Mouse (Mus musculus) naive thymus-derived CD4-positive, alpha-beta T cell, adult 2 months (primary cell): Measurements from ENCODE around the gene Akap6.

Experiments
- DNase-seq: peaks from one replicate; pipeline ENCODE4 v3.0.0-alpha.2; 2011; ENCODE audit warnings: low read depth

Akap6 gene

DNA sequence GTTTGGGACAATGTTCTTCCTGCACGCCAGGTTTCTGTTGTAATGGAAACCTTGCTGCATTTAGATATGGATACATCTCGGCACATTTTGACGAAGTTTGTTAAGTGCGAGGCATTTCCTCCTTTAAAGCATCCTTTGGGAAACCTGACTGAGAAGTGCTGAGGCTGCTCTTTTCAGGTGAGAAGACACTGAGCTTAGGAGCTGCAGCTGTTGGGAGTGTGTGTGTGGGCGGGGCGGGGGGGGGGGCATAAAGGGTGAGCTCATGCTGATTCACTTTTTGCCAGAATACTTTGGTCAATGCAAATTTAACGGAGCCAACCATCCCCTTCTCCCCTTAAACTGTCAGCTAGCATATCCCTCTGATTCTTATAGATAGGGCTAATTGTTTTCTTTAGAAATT, 81.9 kb downstream of the Akap6 start:
- no peak for DNase-seq

DNA sequence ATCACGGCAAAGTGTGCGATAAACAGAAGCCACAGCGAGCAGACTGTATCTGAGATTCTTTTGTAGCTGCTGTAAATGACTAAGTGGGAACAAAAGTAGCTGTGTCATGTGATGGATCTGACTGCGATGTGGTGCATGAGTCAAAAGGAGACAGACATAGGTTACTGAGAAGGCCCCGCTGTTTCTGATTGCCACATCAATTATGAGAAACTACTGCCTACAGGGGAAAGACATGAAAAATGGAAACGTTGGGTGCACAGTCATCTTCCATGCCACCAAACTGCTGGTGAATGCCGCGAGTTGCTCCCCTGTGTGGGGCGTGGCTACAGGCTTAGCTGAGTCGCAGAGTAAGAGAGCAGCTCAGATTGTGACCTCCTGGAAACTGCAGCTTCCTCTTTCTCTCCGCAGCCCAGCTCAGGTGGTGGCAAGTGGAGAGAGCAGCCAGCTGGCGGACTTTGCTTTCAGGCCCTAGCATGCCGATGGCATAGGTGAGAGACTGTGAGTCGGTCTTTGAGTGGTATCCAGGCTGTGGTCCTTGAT, 83.8 kb downstream of the Akap6 start:
- DNase-seq = peak; percentile 65

DNA sequence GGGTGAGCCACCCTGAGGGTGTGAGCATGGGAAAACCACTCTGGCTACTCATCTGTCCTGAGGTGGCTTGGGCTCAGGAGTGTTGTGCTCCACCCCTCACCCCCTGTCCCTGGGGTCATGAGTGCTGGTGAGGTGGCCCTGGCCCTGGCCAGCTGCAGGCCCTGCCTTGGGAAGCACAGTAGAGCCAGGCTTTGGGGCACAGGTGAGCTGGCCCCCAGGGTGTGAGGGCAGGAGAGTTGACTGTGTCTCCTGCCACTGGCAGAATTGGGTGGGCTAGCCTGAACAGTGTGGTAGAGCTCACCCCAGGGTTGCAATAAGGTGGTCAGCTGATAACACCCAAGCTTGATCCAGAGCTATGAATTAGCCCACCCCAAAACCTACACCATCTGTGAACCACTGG, 86.0 kb downstream of the Akap6 start:
- no peak for DNase-seq

DNA sequence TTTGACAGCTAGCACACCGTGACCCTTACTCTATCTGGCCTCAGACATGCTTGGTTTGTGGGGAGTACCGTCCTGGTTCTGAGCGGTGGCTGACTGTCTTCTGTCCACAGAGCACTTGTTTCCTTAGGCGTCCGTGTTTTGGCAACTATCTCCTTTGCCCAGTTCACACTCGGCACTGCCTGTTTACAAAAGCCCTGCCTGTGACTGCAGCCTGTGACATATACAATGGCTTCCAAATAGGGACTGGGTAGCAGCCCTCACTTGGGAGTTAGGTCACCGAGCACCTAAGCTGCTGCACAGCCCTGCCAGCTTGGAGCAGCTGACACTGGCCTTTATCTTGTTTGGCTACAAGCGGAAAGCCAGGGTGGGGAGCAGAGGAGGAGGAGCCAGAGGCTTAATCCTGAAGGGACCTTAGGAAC, 91.2 kb downstream of the Akap6 start:
- DNase-seq = no peak

DNA sequence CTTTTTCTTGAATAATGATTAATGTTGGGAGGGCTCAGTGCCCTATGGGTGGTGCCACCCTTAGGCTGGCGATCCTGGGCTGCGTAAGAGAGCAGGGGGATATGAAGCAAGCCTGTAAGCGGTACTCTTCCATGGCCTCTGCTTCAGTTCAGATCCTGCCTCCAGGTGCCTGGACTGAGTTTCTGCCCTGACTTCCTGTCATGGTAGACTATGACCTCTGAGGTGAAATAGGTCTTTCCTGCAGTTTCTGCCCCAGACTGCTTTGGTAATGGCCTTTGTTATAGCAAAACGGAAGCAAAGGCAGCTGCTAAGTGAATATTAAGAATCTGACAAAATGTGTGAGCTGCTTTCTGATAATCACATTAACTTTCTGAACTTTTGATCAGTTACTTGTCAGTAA, 94.9 kb downstream of the Akap6 start:
- no peak for DNase-seq

DNA sequence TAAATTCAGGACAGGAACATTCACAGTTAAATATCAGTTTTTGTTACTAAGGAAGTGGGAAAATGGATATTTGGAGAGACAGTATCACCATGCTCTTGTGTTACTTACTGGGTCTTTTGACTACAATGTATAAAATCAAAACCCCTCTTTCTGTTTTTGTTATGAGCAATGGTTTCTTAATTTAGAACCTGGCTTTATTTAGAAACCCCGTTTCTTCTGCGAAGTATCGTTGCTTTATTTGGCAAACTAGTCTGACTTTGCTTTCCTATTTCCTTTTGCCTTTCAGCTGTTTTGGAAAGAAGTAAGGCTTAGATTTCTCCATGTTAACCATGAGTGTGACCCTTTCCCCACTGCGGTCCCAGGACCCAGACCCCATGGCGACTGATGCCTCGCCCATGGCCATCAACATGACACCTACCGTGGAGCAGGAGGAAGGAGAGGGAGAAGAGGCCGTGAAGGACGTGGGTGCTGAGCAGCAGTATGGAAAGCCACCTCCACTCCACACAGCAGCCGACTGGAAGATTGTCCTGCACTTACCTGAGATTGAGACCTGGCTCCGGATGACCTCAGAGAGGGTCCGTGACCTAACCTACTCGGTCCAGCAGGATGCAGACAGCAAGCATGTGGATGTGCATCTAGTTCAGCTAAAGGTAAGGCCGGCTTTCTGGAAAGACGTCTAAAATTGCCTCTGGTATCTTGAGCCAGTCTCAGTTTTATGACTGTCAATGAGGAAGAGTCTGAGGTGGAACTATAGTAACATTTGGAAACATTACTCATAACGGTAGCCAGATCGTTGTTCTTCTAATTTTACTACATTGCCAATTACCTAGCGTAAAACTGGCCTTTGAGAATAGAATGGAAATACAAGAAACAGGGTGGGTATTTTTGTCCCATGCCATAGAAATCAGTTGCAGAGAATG, 96.6 kb downstream of the Akap6 start:
- DNase-seq = no peak

DNA sequence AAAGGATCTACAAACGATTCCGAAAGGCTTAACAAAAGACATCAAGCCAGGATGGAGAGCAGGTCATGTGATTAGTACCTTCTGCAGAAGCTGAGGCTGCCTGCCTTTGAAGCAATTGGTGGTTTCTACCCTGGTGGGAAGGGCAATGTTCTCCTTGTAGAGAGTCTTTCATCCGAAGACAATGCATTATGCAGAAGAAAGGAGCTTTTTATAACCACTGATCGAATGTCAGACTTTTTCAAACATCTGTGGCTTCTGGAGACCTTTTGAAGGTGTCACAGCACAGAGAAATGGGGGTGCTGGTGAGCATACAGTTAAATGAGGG, 97.2 kb downstream of the Akap6 start:
- peak; percentile 72 for DNase-seq

DNA sequence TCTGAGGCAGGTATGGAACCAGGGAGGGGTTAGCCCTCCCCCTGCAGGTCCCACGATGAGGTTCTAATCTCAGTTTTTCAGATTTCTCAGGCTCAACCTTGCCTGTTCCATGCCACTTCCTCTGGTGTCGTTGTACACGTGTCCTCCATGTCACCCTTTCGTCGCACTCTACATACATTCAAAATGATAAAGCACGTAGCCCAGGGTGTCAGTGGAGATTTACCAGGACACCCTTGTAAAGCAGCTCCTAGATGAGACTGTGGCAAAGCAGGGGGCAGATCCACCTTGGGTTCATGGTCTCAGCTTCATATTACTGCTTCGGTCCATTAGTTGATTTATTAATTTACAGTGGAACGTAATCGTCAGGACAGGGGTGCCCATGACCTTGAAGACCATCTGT, 100.5 kb downstream of the Akap6 start:
- no peak for DNase-seq

DNA sequence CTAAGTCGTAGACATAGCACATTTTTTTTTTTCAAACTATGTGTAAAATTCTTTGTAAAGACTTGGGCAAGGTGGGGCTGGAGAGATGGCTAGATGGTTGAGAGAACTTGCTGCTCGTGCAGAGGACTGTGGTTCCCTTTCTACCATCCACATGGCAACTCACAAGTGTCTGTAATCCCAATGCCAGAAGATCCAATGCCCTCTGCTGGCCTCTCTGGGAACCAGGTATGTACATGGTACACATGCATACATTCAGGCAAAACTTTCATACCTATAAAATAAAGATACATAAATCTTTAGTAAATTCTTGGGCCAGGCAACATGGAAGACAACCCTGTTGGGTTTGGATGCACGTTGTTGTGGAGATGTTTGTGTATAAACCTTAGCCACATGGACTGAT, 107.1 kb downstream of the Akap6 start:
- no peak for DNase-seq

DNA sequence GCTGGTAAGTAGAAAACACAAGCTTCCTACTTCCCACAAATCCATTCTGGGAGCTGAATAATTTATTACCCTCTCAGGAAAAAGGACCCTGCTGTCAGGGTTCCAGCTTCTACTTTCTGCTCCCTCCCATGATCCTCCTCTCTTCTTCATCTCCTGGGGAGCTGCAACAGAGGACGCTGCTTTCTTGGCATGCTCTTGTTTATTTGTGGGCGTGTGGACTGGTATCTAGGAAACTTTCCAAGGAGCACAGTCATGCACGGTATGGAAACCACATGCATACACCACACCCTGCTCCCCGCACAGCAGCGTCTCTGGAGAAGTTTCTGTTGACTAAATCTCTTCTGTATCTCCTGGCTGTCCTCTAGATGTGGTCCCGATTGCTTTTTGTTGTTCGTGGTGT, 119.4 kb downstream of the Akap6 start:
- peak; percentile 34 for DNase-seq

DNA sequence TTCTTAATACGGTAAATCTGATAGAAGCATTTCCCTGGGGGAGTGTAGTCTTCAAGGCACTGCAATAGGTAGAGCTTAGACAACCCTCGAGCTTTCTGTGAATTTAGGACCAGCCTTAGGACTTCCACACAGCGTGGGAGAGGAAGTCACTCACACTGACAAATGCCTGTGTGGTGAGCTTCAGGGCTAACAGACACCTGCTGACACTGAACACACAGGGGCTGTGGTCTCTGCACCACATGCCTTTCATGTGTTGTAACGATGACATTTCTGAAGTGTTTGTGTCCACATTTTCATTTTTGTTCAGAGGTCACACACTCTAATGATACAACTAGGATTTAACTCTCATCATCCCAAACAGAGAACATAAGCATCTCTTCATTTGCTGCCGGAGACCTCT, 125.6 kb downstream of the Akap6 start:
- DNase-seq = no peak

DNA sequence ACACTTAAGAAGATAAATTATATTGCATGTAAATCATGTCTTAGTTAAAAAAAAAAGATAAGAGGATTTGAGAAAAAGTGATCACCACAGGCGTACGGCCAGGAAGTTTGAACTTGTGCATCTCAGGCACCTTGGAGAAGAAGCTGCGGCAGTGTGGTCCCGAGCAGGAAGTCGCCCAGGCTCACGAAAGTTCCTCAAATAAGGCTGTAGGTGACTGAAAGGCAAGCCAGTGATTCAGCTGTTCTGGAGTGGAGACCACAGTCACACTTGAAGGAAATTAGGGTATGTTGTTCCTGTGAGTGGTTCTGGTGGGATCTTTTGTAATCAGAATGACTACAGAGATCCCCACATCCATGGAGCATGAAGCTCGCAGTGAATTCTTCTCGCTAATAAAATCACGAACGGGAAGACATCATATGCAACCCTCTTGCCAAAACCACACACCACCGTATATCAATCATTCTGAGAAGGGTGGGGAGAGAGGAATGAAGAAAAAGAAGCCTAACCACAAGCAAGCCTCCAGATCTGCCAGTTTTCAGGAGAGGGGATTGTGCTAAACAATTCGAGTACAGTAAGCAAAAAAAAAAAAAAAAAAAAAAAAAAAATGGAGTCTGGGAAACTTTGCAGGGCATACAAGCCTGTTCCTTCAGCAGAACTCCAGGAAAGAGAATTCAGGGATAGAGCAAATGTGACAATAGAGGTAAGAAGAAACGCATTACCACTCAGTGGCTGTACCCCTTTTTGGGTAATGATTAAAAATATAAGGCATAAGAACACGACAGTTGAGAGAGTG, 130.0 kb downstream of the Akap6 start:
- peak; percentile 46 for DNase-seq

DNA sequence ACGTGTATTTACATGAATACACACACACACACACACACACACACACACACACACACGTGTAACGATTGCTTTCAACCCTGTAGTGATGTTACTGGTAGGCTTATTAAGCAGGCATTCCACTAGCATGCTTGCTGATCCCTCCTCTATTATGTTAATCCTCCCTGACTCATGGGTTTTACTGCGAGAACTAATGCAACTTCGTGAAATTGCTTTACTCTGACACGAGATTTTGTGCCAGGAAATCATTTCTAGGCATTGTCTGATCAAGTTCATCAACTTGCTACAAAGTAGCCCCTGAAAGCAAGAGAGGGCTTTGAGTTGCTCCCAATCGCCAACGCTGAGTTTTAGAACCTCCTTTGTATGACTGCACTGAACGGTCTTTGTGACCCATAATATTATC, 132.6 kb downstream of the Akap6 start:
- DNase-seq = peak; percentile 31

DNA sequence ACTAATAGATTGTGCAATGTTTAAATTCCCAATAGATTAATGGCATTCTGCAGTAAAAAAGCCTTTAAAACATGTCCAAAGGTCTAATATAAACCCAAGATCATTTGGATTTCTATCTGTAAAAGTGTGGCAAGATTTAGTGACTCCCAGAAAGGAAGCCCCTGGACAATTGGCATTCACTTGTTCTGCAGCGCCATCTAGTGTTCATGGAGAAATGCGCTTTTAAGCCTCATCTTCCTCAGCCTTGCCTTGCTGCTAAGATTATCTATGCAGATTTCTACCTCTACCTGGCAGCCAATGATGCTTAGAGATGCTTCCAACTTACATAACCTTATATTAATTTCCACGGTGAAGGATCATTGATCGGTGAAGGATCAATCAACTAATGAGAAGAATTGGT, 133.0 kb downstream of the Akap6 start:
- peak; percentile 84 for DNase-seq

DNA sequence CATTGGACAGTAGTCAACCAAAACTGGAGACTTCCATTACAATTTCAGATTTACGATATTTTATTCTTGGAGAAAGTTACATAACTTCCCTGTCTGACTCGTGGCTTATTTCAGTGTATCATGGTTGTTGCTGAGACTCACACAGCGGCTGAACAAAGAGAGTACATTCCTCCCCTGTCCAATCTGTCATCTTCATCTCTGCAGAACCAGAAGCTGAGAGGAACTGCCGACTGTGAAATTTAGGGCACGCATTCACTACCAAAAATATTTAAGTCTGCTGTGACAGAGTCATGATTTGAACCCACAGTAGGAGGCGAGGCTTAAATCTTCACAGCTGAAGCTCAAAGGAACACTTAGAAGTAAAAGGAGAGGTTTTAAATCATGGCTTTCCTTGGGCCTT, 134.0 kb downstream of the Akap6 start:
- DNase-seq = no peak

DNA sequence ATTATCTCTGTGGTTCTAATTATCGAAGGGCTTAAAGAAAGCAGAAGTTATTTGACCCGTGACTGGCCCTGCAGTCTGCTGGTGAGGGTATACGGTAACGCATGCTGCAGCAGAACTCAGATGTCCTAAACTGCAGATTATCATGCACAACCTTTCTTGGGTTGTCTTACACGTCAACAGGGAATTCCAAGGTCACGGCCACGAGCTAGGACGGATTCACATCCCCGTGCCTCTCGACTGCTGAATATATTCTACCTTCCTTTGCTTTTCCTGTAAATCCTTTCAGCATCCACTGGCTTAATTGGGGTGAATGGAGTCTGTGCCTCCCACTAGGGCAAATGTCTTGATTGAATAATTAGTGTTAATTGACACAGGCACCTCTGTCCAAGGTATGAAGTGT, 134.9 kb downstream of the Akap6 start:
- DNase-seq = no peak

DNA sequence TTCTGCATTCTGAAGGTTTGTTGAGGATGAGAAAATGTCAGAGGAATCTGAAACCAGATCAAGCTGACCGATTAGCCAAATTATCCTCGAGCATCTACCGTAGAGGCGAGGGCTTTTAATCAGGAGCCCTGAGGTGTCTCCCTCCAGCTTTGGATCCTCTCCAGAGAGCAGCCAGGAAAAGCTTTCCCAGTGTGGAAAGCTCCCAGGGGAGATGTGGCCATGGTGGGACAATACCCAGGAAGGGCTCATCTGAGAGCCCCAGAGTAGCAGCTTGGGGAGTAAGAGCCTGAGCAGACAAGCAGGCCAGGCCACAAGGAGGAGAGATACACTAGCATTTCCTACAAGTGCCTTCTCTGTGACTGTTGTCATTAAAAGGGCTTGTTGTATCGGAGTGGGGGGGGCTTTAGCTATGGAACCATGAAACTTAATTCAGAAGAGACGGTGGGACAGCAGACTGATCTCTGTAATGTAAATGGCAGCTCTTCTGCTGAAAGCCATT, 135.6 kb downstream of the Akap6 start:
- no peak for DNase-seq

DNA sequence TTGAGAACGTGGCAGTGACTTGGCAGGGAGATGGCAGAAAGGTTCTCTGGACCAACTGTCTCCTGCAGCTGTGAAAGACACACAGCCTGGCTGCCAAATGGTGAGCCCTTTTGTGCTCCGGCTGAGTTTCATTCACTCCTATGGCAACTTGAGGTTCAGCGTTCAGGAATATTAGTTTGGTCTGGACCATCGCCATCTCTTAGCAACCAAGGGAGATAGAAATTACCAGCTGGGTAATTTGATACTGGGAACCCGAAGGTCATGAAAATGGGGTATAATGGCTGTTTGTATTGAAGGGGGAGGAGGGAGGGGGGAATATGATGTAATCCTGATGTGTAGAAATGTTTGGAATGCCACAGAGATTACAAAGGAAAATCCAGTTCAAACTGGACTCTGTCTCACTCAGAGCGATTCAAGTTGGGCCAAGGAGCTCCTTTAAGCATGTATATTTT, 136.1 kb downstream of the Akap6 start:
- DNase-seq = no peak

DNA sequence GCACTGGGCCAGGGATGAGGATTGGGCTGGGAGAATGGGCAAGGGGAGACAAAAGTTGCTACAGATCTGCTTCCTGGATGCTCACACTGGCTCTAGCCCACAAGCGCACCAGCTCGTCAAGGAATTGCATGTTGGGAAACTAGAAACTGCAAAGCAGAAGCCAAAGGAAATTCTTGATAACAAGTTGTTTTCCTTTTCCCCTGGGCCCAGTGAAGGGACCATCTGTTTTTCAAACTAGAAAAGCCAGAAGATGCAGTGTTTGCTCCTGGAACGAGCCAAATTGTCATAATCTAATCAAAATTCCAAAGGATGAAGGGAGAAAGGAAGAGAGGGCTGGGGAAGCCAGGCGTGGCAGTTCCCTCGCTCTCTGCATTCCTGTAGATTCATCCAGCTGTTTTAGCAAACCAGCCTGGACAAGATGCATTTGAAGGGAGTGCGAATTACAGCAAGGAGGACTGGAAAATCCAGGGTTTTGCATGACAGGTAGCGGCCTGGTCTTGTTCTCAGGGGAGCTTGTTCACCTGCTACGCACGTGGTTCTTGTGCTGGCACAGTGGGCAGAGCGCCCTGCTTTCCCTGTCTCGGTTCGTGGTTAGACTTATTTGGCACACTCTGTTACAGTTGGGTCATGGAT, 136.8 kb downstream of the Akap6 start:
- no peak for DNase-seq

DNA sequence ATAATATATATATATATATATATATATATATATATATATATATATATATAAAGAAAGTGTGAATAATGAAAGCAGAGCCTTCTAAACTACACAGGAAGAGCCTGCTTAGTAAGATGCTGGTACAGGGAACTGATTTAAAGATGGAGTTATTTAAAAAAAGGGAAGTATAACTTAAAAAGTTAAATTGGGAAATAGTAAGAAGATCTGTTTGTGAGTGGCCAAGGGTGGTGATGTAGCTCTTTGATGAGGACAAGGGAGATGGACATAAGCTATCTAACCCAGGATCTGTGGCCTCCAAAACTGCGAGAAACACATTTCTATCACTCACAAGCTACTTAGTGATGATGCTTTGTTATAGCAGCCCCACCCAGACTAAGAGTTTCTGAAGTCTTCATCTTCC, 146.8 kb downstream of the Akap6 start:
- DNase-seq = no peak

DNA sequence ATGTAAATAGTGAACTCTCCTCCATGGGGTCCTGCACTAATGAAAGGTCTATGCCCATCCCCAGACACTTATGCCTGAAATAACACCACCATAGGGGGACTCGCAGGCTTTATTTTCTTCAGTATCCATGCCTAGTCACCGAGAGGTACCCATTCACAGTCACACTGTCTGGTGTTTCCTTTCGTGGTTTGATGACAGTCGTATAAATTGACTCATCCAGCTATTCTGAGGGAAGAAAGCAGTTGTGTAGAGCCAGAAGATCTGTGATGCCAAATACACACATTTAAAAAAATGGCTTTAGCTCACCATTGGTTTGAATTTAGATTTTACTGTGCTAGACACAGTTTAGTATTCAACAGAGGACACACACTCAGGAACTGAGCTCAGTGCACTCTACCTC, 147.8 kb downstream of the Akap6 start:
- DNase-seq = no peak

DNA sequence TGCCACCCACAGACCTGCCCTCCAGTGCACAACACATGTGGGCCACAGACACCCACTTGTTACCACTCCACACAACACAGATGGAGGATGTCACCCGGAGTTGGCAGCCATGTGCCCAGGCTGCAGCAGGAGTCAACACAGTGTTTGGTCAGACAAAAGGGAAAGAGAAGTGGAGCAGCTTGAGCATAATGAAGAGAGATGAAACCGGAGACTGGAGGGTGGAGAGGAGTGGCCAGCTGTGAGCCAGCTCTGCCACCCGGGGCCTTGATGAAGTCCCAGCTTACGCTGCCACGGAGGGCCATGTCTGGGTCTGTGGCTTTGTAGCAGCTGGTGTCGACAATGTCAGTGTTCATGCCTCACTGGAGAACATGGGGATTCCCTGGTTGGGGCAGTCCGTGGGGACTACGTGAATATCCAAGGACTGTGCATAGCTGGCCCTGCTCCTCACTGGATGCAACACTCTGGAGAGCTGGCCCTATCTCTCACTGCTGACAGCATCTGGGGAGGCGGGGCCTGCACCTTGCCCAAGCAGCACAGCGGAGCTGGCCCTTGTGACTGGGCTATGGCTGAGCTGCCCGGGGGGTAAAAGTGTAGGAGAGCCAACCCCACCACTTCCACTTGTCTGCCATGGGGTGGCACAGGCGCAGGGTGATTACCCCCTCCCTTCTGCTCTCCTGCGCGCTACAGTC, 148.8 kb downstream of the Akap6 start:
- no peak for DNase-seq
